Mouse (Mus musculus) heart, adult 2 months (tissue): ENCODE data around the gene Krtap9-3.

ENCODE experiments used
- CTCF ChIP-seq: fragments of 200-600 bp; IDR thresholded peaks from 2 replicates; pipeline ENCODE4 v1.8.1; 2022; ENCODE audit warnings: antibody characterized with exemption, mild to moderate bottlenecking, moderate library complexity
- EP300 ChIP-seq: fragments of 200-500 bp; IDR thresholded peaks from 2 replicates; pipeline ENCODE4 v1.6.1; 2011; ENCODE audit warnings: low read depth, low read length, control low read depth; ENCODE audit not compliant: insufficient read depth
- POLR2A ChIP-seq: fragments of 200-500 bp; IDR thresholded peaks from 2 replicates; pipeline ENCODE4 v1.6.1; 2011; ENCODE audit warnings: mild to moderate bottlenecking, low read depth, low read length, control low read depth; ENCODE audit not compliant: insufficient read depth

GRCm38 (mm10) chr11:99557976-99558745, 39.7 kb downstream of the Krtap9-3 start:
- no peak for TF ChIP-seq EP300
- no peak for TF ChIP-seq CTCF
- no peak for TF ChIP-seq POLR2A
